Mouse (Mus musculus) heart, embryonic 14.5 days (tissue): ENCODE results near the gene Neurl1b. TPM values are rescaled to one million over a fixed set of nuclear protein-coding genes. Genes with fewer than 3 reads are reported as not detected.

Experiments used
- ATAC-seq: fragments of 200-750 bp; cut with Nextera tagmentation; 2 replicates; pipeline ENCODE4 v1.8.0; 2017; ENCODE audit warnings: low read depth, moderate TSS enrichment; ENCODE audit not compliant: insufficient number of reproducible peaks, insufficient read depth, low FRiP score
- H3K27ac ChIP-seq, 2 experiments: fragments of 200-500 bp in 1 of 2; fragments of 300-500 bp in 1 of 2; sonication (generic) in 1 of 2; replicated peaks in 1 of 2; 2 replicates each; pipeline ENCODE4 v1.5.1; 2012 to 2014; ENCODE audit warnings: low read depth in 2 of 2, low read length in 2 of 2, control low read depth in 1 of 2, mild to moderate bottlenecking in 1 of 2, mixed read lengths in 1 of 2; ENCODE audit not compliant: control insufficient read depth in 1 of 2, insufficient read depth in 1 of 2
- H3K27me3 ChIP-seq: fragments of 300-500 bp; sonication (generic); 2 replicates; pipeline ENCODE4 v1.6.1; 2014; ENCODE audit warnings: mild to moderate bottlenecking, low read length, control low read depth; ENCODE audit not compliant: control insufficient read depth, insufficient read depth
- H3K36me3 ChIP-seq: fragments of 300-500 bp; sonication (generic); 2 replicates; pipeline ENCODE4 v1.6.1; 2014; ENCODE audit warnings: mild to moderate bottlenecking, control low read depth, low read length, mixed read lengths; ENCODE audit not compliant: control insufficient read depth, insufficient read depth
- H3K4me1 ChIP-seq, 2 experiments: fragments of 200-500 bp in 1 of 2; fragments of 300-500 bp in 1 of 2; sonication (generic) in 1 of 2; 2 replicates each; pipeline ENCODE4 v1.6.1; 2012 to 2014; ENCODE audit warnings: low read length in 2 of 2, control low read depth in 1 of 2, mixed read lengths in 1 of 2; ENCODE audit not compliant: control insufficient read depth in 2 of 2, insufficient read depth in 2 of 2
- H3K4me2 ChIP-seq: fragments of 300-500 bp; sonication (generic); 2 replicates; pipeline ENCODE4 v1.6.1; 2014; ENCODE audit warnings: mild to moderate bottlenecking, low read length
- H3K4me3 ChIP-seq, 2 experiments: fragments of 200-500 bp in 1 of 2; fragments of 300-500 bp in 1 of 2; sonication (generic) in 1 of 2; 2 replicates each; pipeline ENCODE4 v1.5.1; 2012 to 2014; ENCODE audit warnings: low read length in 2 of 2, mild to moderate bottlenecking in 2 of 2, control low read depth in 1 of 2, low read depth in 1 of 2, moderate library complexity in 1 of 2; ENCODE audit not compliant: control insufficient read depth in 1 of 2, insufficient read depth in 1 of 2
- H3K9ac ChIP-seq: fragments of 300-500 bp; sonication (generic); 2 replicates; pipeline ENCODE4 v1.6.1; 2014; ENCODE audit warnings: mild to moderate bottlenecking, low read length
- H3K9me3 ChIP-seq: fragments of 300-500 bp; sonication (generic); 2 replicates; pipeline ENCODE4 v1.6.1; 2016; ENCODE audit warnings: low read length, control low read depth; ENCODE audit not compliant: control insufficient read depth
- WGBS: fragments of 180-500 bp; shearing (Covaris S2); extraction: QIAGEN DNeasy Blood & Tissue Kit; methylation state at CpG from one replicate; pipeline ENCODE4 v1.1.7; 2014; 5-methylcytosine and 5-hydroxymethylcytosine counted together
- polyA plus RNA-seq: library from polyadenylated mRNA; unstranded; fragments of >200 nt; fragmentation: Nextera tagmentation; extraction: Ambion mirVana; gene quantifications from 2 replicates; pipeline ENCODE4 v1.2.1, GENCODE M21; 2014

The Neurl1b gene
- polyA plus RNA-seq, 1 experiment from 2014 or later = 4.5 TPM

- Histone ChIP-seq H3K4me1 (peaks cover 0 to under 1% of the 10 kb centered on the region in 2 experiments; a peak in 3 of 4 replicates), H3K9ac (no peak overlapping the region), H3K27me3 (no peaks in the 10 kb centered on the region), H3K36me3 (no peaks in the 10 kb centered on the region), H3K4me2 (no peak overlapping the region), H3K4me3 (no peak overlapping the region), H3K9me3 (no peaks in the 10 kb centered on the region), H3K27ac (no peak overlapping the region)
- ATAC-seq = no peak
These were observed 42.9 kb downstream of the Neurl1b start for GRCm38 (mm10) chr17:26457506-26457905.

DNA sequence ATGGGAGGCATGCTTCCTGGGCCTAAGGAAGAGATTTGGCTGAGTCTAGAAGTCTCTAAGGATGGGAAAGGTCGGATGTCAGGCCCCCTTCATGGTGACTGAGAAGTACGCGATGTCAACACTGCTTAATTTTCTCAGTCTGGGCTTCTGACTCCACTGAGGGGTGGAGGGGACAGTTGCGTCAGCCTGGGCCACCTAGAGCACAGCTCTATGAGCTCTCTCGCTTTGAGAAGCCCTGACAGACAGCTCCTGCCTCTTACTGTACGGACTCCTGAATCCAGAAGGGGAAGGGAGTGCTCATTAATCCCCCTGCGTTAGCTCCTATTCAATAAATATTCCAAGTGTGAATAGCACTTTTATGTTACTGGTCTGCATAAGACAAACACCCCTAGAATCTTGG, 43.4 kb downstream of the Neurl1b start:
- Histone ChIP-seq H3K4me3 (no peak overlapping the region), H3K4me2 (no peak overlapping the region), H3K36me3 (no peaks in the 10 kb centered on the region), H3K27me3 (no peaks in the 10 kb centered on the region), H3K9me3 (no peaks in the 10 kb centered on the region), H3K27ac (no peak overlapping the region), H3K9ac (no peak overlapping the region), H3K4me1 (peaks cover 4% of the 10 kb centered on the region in 2 experiments; a peak in 2 of 4 replicates)
- WGBS = 67% methylated on average over 7 of the region's 7 CpGs
- no peak for ATAC-seq

DNA sequence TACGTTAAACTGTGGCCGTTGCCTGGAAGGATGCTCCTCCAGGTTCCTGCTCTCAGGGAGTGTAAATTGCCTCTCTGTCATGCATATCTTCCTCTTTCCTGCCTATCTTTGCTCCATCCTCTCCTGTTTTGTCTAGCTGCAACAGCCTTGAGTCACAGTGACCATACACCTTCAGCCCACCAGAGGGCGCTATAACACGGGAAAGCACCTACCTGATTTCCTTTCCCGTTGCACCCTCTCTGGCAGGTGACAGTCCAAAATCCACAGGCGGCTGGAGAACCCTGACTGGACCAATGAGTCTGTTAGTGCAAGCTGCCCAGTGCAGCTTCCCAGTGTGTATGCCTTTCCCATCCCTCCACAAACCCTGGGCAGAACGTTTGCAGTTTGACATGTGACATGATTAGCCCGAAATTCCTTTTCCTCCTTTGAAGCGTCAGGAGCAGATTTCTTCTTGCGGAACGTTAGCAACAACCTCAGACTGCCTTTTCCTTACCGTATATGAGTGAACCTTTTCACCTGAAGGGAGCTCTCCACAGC, 48.1 kb downstream of the Neurl1b start:
- no peak overlapping the region for H3K9ac ChIP-seq
- no peak overlapping the region for H3K4me3 ChIP-seq
- WGBS = 18% methylated on average over 12 of the region's 12 CpGs
- H3K9me3 ChIP-seq = no peaks in the 10 kb centered on the region
- no peak overlapping the region for H3K27ac ChIP-seq
- no peak for ATAC-seq
- H3K4me1 ChIP-seq = peaks cover 11 to 14% of the 10 kb centered on the region in 2 experiments
- H3K27me3 ChIP-seq = no peaks in the 10 kb centered on the region
- no peaks in the 10 kb centered on the region for H3K36me3 ChIP-seq
- no peak overlapping the region for H3K4me2 ChIP-seq

- Histone ChIP-seq H3K4me2 (no peak overlapping the region), H3K27ac (no peak overlapping the region), H3K27me3 (no peaks in the 10 kb centered on the region), H3K9ac (no peak overlapping the region), H3K9me3 (no peaks in the 10 kb centered on the region), H3K4me3 (no peak overlapping the region), H3K4me1 (peaks cover 11 to 14% of the 10 kb centered on the region in 2 experiments), H3K36me3 (no peaks in the 10 kb centered on the region)
- no peak for ATAC-seq
- 84% methylated on average over 5 of the region's 5 CpGs for WGBS
These were observed 48.8 kb downstream of the Neurl1b start for GRCm38 (mm10) chr17:26463432-26463831.

- H3K27ac ChIP-seq = 0 out of 4 replicates have a peak overlapping the region, but pooled peaks of 1 of the 2 experiments have one; percentile 37
- peaks cover 11 to 14% of the 10 kb centered on the region in 2 experiments for H3K4me1 ChIP-seq
- H3K9me3 ChIP-seq = no peaks in the 10 kb centered on the region
- no peak for ATAC-seq
- no peaks in the 10 kb centered on the region for H3K27me3 ChIP-seq
- H3K9ac ChIP-seq = no peak overlapping the region
- no peak overlapping the region for H3K4me3 ChIP-seq
- 39% methylated on average over 4 of the region's 4 CpGs for WGBS
- H3K4me2 ChIP-seq = no peak overlapping the region
- H3K36me3 ChIP-seq = no peaks in the 10 kb centered on the region
These were observed 49.4 kb downstream of the Neurl1b start for GRCm38 (mm10) chr17:26463984-26464383.

DNA sequence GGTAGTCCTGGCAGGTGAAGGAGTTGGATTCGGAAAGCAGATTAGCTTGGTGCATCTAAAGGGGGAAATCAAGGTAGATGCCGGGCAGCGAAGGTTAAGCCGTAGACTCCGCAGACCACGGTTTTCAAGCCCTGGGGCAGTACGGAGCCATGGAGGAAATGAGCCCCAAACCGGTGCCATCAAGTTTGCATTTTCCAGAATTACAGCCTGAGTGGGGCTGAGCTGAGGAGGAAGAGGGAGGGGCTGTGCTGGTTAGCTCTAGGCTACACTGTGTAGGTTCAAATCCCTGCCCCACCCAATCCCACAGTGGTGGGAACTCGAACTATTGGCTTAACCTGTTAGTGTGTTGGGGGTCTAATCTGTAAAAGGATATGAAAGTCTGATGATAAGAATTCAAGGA, 49.9 kb downstream of the Neurl1b start:
- no peak overlapping the region for H3K9ac ChIP-seq

DNA sequence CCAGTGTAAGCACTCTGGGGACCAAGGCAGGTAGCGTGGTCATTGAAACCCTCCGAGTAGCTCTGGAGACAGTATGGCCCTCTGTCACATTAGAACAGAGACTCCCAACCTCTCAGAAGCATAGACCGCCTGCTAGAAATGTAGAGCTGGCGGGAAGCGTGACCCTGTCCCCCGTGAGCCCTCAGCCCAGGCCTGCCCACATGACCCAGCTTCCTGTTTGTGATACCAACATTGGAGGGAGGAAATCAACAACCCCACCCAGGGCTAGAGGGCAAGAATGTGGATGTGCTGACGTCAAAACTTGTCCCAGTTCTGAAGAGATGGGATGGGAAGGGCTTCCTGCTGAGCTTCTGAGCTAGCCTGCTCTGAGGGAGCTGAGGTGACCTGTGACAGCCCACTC, 50.3 kb downstream of the Neurl1b start:
- H3K4me2 ChIP-seq = no peak overlapping the region
- H3K9ac ChIP-seq = no peak overlapping the region
- no peaks in the 10 kb centered on the region for H3K36me3 ChIP-seq
- H3K27me3 ChIP-seq = no peaks in the 10 kb centered on the region
- H3K4me3 ChIP-seq = no peak overlapping the region
- 67% methylated on average over 7 of the region's 7 CpGs for WGBS
- peak overlapping the region; percentile 19 to 37; a peak in 2 of 4 replicates for H3K27ac ChIP-seq
- H3K9me3 ChIP-seq = no peaks in the 10 kb centered on the region
- peaks cover 11 to 14% of the 10 kb centered on the region in 2 experiments for H3K4me1 ChIP-seq
- ATAC-seq = peak; percentile 35

More for the DNA sequence above, 49.9 kb downstream of the Neurl1b start:
- Histone ChIP-seq H3K4me1 (peaks cover 11 to 14% of the 10 kb centered on the region in 2 experiments), H3K27ac (peak overlapping the region; percentile 19 to 37; a peak in 1 of 4 replicates), H3K4me3 (no peak overlapping the region), H3K4me2 (no peak overlapping the region), H3K27me3 (no peaks in the 10 kb centered on the region), H3K9me3 (no peaks in the 10 kb centered on the region), H3K36me3 (no peaks in the 10 kb centered on the region)
- no peak for ATAC-seq
- 75% methylated on average over 9 of the region's 9 CpGs for WGBS

- H3K4me1 ChIP-seq = peaks cover 11 to 14% of the 10 kb centered on the region in 2 experiments
- ATAC-seq = no peak
- H3K27ac ChIP-seq = no peak overlapping the region; a peak in 1 of 4 replicates
- 12% methylated on average over 4 of the region's 4 CpGs for WGBS
- no peaks in the 10 kb centered on the region for H3K9me3 ChIP-seq
- no peaks in the 10 kb centered on the region for H3K36me3 ChIP-seq
- H3K4me2 ChIP-seq = no peak overlapping the region
- no peak overlapping the region; the same call in 1 of the 2 replicates for H3K9ac ChIP-seq
- no peaks in the 10 kb centered on the region for H3K27me3 ChIP-seq
- H3K4me3 ChIP-seq = no peak overlapping the region
These were observed 52.1 kb downstream of the Neurl1b start for GRCm38 (mm10) chr17:26466741-26467150.
